Mouse (Mus musculus) frontal cortex, adult 2 months (tissue): ENCODE measurements around the gene Trim60. TPM values are rescaled to one million over a fixed set of nuclear protein-coding genes. Genes with fewer than 3 reads are reported as not detected.

Source experiments
- DNase-seq, 2 experiments: peaks; one replicate each; pipeline ENCODE4 v3.0.0; 2022; ENCODE audit warnings: low spot score in 1 of 2; ENCODE audit errors: extremely low spot score in 1 of 2
- polyA plus RNA-seq: library from polyadenylated mRNA; depleted of rRNA; stranded (reverse); fragments of >200 nt; gene quantifications from 2 replicates; pipeline ENCODE4 v1.2.3, GENCODE M21; 2012; rRNA removed

The Trim60 gene
- polyA plus RNA-seq, 1 experiment: not detected

- DNase-seq: no peak
Observed at GRCm38 (mm10) chr8:64998806-64999365, 19.5 kb downstream of the Trim60 start.

- DNase-seq: no peak
Observed at GRCm38 (mm10) chr8:64987731-64988130, 30.7 kb downstream of the Trim60 start, which contains the start of gene Trim75. TSS of gene Trim75 (minus strand) at chr8:64987831.

GRCm38 (mm10) chr8:64983150-64983897 lies 35.1 kb downstream of the Trim60 start:
- DNase-seq: no peak

GRCm38 (mm10) chr8:64962836-64963235 lies 55.5 kb downstream of the Trim60 start:
- no peak for DNase-seq

- no peak for DNase-seq
Observed at GRCm38 (mm10) chr8:64959025-64959424, 59.4 kb downstream of the Trim60 start.

GRCm38 (mm10) chr8:64952101-64952500 lies 66.3 kb downstream of the Trim60 start:
- no peak for DNase-seq

Other genes with a start within 250 kb of the Trim60 start
- 107 and 113 TPM in 2 replicates for gene Klhl2, start 168.6 kb downstream of the Trim60 start, polyA plus RNA-seq
- 26.3 and 31.2 TPM in 2 replicates for gene Tmem192, start 71.4 kb downstream of the Trim60 start, polyA plus RNA-seq
- not detected in 2 replicates for gene Trim75, start 30.8 kb downstream of the Trim60 start, polyA plus RNA-seq
- not detected in 2 replicates for gene Trim61, start 61 bp downstream of the Trim60 start, polyA plus RNA-seq
- gene Apela, start 18.8 kb upstream of the Trim60 start, polyA plus RNA-seq: 0.23 and 0.34 TPM in 2 replicates
- not detected in 2 replicates for gene Gm10663, start 56.4 kb upstream of the Trim60 start, polyA plus RNA-seq
- gene BC030870, start 111.0 kb upstream of the Trim60 start, polyA plus RNA-seq: not detected in 2 replicates